Mouse (Mus musculus) MEL (cell line): ENCODE data around the gene Zgrf1.

ENCODE experiments used
- CHD1 ChIP-seq: IDR thresholded peaks from 2 replicates; pipeline ENCODE4 v1.6.1; 2012; ENCODE audit warnings: low read depth, mild to moderate bottlenecking, inconsistent platforms, low read length, improper control_type of control experiment
- CTCF ChIP-seq, 3 experiments: IDR thresholded peaks in 2 of 3; conservative IDR thresholded peaks in 1 of 3; 2 replicates each; pipeline ENCODE4 v1.5.1; 2011 to 2012; ENCODE audit warnings: low read length in 3 of 3, low read depth in 2 of 3, mild to moderate bottlenecking in 2 of 3, improper control_type of control experiment in 1 of 3, inconsistent platforms in 1 of 3, mixed read lengths in 1 of 3, moderate library complexity in 1 of 3; ENCODE audit not compliant: control insufficient read depth in 1 of 3, insufficient read depth in 1 of 3, poor library complexity in 1 of 3, severe bottlenecking in 1 of 3
- EP300 ChIP-seq, 2 experiments: IDR thresholded peaks; 2 replicates each; pipeline ENCODE4 v1.6.1; 2011; ENCODE audit warnings: improper control_type of control experiment in 2 of 2, low read length in 2 of 2, low read depth in 1 of 2, mild to moderate bottlenecking in 1 of 2
- UBTF ChIP-seq: IDR thresholded peaks from 2 replicates; pipeline ENCODE4 v1.6.1; 2012; ENCODE audit warnings: low read depth, mild to moderate bottlenecking, inconsistent platforms, low read length, improper control_type of control experiment, moderate library complexity, borderline replicate concordance; ENCODE audit not compliant: insufficient read depth
- USF2 ChIP-seq, 2 experiments: IDR thresholded peaks; 2 replicates each; pipeline ENCODE4 v1.6.1; 2011 to 2012; ENCODE audit warnings: improper control_type of control experiment in 2 of 2, low read length in 2 of 2, borderline replicate concordance in 1 of 2, inconsistent platforms in 1 of 2, low read depth in 1 of 2, mild to moderate bottlenecking in 1 of 2; ENCODE audit not compliant: insufficient read depth in 1 of 2

DNA sequence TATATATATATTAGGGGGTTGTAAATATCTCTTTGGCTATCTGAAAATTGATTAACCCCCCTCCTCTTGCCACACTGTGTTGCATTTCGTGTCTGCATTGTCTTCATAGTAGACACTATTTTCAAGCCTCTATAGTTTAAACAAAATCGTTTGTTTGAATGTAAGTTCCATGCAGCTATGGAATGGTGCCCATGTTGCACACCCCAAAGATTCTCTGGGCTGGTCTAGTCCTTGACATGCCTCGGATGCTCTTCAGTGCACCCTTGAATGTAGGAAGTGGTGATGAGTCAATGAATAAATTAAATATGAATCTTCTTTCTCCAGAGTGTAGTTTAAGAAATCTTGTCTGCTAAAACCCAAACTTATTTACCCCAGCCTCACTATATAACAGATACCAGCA lies 73.2 kb downstream of the Zgrf1 start:
- TF ChIP-seq EP300 (IDR thresholded peaks at IDR 0.05; ENCODE audit: low read depth in 1 of 2, low read length in 2 of 2) = no peak
- no peak for TF ChIP-seq CTCF (IDR thresholded peaks at IDR 0.05 in 2 of 3, conservative IDR thresholded peaks at IDR 0.05 in 1 of 3; ENCODE audit: control insufficient read depth in 1 of 3, insufficient read depth in 1 of 3, low read depth in 2 of 3, low read length in 3 of 3, poor library complexity in 1 of 3, severe bottlenecking in 1 of 3)
- no peak for TF ChIP-seq USF2 (IDR thresholded peaks at IDR 0.05; ENCODE audit: borderline replicate concordance in 1 of 2, insufficient read depth in 1 of 2, low read depth in 1 of 2, low read length in 2 of 2)
- TF ChIP-seq CHD1 = no peak
- TF ChIP-seq UBTF = no peak
